Mouse (Mus musculus) embryo, embryonic 11.5 days (tissue): ENCODE results near the gene Wdr81.

Experiments used
- DNase-seq: peaks from one replicate; pipeline ENCODE4 v3.0.0-alpha.2; 2012; ENCODE audit warnings: low read depth, low spot score

Wdr81 gene

DNA sequence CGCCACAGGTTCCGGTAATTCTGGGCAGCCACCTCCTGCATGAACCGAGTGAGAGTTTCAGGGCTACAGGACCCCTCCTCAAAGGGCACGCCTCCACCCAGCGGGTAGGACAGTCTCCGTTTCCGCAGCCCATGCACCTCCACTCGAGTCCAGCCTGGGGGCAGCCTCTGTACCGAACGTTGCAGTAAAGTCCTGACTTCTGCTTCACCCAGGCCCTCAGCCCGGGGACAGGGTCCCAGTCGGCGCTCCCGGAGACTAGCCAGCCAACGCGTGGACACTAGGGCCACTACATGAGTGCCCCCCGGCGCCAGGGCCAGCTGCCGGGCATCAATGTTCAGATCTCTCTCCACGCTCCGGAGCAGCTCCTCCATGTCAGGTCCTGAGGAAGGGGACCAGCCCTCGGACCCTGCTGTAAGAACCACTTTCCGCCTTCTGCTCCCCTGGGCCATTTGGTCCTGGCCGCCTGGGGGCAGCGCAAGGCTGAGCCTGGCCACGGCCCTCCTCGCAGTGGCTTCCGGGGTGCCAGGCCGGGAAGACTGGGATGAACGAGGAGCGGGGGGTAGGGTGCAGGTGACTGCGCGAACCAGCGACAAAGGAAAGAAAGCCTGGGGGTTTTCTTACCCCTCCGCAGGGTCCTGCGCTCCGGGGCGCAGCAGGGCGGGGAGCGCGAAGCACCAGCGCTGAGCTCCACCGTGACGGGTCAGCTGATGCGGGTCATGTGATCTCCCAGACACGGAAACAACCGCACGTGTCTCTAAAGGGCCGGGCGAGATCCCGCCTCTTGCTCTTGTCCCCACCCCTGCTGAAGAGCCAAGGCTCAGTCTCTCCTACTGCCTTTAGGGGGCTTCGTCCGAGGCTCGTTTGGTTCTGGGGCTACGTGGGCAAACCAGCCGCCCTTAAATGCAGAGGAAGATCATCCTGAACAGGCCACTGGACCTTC, at the start of gene Wdr81:
TSS of gene Wdr81 (minus strand) at position 727 of the 940 bp plus-strand sequence.
- peak; percentile 81 for DNase-seq

DNA sequence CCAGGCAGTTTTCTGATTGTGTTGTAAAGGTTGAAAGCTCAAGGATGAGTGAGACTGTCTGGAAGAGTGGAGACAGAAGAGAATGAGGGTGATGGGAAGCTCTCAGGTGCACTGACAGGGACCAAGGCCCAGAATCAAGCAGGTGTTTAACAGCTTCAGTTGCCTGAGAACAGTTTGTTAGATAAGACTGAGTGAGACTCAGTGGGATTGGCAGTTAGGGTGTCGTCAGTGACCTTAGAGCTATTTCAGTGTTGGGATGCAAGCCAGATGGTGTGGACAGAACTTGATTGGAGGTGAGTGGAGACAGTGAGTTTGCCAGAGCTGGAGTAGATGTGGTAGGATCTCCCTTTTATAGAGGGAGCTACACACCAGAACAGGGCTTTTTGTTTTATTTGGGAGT, 43.6 kb upstream of the Wdr81 start:
- DNase-seq: no peak

DNA sequence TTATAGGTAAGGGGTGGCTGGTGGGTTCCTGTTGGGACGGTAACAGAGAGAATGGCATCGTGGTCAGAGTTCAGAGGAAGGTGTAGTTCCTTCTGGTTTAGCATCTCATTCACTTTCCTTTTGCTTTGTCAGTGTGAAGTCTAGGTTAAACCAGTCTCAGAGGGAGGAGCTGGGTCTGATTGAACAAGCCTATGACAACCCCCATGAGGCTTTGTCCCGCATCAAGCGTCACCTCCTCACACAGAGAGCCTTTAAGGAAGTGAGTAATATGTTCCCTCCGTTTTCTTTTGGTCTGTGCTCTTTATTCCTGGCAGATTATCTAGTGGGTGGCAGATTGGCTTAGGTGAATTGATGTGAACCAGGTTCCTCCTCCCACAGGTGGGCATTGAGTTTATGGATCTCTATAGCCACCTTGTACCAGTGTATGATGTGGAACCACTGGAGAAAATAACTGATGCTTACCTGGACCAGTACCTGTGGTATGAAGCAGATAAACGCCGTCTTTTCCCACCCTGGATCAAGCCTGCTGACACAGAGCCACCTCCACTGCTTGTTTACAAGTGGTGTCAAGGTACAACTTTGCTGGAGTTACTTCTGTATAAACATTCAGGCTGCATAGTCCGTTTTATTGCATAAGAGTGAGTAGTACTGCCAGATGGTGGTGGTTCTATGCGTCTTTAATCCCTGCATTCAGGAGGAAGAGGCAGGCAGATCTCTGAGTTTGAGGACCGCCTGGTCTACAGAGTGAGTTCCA, 40.0 kb upstream of the Wdr81 start:
- no peak for DNase-seq

DNA sequence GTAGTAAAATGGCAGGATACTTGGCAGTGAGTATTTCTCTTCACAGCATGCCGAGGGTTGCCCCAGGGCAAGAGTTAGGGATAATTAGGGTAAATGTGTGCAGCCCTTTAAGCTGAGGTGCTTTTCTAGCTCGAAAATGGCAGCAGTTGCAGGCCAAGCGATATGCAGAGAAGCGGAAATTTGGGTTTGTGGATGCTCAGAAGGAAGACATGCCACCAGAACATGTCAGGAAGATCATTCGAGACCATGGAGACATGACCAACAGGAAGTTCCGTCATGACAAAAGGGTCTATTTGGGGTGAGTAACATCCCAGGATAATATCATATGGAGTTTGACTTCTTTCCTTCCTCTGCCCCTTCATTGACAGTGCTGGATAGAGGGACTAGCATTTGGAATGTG, 33.0 kb upstream of the Wdr81 start:
- no peak for DNase-seq

DNA sequence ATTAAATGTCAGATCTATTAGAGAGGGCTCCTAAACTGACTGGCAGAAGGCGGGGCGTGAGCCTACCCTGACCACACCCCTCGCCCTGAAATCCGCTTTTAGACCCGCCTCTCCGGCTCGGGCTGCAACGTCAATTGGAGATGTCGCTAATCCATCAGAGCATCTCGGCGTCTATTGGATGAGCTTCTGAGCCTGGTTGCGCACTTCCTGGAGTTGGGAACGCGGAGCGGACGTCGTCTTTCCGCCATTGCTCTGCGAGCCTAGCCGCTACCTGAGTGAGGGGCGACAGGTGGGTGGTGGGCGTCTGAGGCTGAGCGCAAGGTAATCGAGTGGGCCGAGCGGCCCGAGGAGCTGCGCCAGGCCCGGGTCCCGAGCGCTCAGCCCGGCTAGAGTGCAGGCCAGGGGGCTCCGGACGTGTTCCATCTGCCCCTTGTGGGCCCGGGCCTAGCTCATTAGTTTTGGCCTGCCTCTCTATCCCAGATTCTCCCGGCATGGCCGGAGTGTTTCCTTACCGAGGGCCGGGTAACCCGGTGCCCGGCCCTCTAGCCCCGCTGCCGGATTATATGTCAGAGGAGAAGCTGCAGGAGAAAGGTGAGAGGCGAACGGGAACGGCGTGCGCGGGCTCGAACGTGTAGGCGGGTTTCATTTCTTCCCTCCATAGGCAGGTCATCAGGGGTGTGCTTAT, 32.2 kb upstream of the Wdr81 start, which contains the start of gene Prpf8:
TSS of gene Prpf8 (plus strand) at position 216 of the 685 bp plus-strand sequence.
- DNase-seq: peak; percentile 92

DNA sequence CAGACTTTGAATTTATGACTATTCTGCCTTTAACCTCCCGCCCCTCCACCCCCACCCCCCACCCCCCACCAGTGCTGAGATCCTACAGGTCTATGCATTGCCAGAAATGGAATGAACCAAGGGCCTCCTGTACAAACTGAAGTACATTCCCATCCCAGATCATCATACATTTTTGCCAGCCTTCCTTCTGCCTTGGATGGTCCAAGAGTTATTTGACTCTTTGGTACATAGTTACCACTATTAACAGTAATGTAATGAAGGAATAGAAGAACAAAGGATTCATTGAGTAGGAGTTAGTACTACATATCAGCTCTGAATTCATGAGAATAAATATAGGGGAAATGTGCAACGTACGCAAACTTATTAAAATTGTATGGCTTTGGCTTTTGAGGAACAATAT, 31.7 kb upstream of the Wdr81 start:
- no peak for DNase-seq

DNA sequence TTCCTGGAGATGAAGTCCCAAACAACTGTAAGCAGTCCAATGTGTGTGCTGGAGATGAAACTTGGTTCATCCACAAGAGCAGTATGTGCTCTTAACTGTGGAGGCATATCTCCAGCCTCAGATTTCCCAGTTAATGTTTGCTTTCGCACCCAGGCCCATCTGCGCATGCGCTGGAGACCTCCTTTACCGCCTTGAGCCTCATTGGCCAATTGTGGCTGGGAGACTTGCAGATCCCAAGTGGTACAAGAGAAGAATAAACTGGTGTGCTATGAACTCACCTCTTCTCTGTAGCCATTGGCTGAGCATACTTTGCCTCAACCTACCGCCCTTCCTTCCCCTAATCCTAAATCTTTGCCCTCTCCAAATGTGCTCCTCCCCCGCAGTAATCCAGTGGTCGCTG, 18.9 kb upstream of the Wdr81 start:
- DNase-seq: no peak

DNA sequence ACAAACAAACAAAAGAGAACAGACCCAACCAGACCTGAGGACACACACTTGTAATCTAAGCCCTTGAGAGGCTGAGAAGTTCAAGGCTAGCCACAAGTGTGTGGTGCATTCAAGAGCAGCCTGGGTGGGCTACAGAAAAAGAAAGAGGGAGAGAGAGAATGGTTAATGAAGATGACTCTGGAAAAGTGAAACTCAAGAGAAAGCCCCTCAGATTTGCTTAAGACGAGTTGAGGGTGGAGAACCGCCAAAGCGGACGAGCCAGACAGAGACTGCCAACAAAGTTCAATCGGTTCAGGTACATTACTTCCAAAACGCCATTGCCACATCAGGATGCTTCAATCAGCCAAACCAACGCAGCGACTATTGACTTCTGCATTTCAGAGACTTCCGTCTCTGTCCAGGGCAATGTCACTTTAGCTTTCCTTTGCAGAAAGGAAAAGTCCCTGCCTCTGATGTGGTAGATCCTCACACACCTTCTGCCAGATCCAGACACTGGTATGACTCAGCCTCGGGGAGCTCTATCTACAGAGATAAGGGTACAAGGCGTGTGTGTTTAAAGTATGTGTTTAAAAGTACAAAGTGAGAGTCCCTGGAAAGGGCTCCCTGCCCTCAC, 18.1 kb upstream of the Wdr81 start:
- no peak for DNase-seq

DNA sequence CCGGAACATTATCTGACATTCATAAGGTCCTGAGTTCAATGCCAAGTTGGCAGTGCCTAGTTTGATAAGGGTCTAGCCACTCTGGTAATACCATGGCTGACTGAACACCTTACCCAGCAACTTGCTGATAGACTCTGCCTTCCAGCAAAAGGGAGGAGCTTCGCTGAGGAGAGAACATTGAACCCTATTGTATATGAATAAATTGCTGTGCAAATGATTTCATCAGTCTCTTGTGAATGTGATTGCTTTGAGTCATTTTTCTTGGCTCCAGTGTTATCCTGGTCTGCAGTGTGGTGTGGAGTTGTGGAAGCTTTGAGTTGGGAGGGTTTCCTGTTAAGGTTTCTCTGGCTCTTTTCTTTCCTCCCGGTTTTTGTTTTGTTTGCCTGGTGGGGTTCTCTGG, 16.2 kb upstream of the Wdr81 start:
- DNase-seq: no peak

DNA sequence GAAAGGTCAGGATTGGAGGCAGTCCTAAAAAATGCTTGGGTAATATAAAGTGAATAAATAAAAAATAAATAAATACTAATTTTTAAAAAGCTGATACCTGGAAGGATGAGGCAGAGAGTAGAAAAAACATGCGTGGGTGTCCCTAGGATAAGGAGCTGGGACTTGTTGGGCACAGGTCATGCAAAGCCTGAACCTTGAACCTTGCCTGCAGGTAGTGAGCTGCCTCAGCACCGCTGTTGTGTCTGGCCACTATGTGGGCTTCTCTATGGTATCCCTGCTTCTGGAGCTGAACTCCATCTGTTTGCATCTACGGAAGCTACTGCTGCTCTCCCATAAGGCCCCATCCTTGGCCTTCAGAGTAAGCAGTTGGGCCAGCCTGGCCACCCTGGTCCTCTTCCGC, 14.7 kb upstream of the Wdr81 start:
- no peak for DNase-seq

DNA sequence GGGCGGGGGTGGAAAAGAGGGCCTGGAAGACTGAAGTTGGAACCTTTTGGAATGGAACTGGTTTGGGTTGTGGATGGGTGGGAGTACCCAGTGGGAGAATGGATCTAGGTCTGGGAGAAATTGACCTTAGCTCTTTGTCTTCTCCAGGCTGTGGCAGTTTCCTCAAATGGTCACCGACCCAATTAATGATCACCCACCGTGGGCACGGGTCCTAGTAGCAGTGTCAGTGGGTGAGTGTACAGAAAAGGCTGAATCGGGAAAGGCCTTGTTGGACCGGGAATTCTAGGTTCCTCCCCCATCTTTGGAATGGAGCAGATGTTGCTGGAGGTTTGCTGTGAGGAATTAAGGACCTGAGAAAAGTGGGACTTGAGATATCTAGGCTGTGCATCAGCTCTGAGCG, 13.9 kb upstream of the Wdr81 start:
- no peak for DNase-seq

DNA sequence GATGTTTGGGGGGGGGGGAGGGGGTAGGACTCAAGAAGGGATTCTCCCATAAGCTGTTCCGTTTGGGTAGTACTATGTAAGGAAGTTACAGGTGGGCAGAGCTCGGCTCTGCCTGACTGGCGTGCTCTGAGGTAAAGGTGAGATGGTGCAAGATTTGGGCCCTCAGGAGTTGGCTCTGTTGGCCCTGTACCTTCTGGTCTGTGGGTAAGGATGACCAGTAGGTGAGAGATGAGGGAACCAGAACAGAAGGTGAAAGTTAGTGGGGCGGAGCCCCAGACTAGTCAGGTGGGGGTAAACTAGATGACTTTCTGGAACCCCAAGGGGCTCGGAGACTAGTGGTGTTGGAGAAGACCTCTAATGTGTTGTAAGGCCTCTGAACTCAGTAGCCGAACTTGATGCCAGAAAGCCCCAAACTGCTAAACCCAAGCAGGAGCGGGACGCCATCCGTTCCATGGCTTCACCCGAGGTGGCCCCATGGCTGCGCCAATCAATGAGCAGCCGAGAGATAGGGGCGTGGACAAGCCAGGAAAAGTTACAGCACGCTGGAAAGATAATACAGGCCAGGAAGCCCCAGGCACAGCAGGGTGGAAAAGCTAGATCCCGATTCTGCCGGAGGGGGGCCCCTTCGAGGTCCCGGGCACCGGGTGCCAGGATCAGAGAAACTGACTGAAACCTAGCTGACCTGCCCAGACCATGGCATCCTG, 13.1 kb upstream of the Wdr81 start:
- DNase-seq: no peak

DNA sequence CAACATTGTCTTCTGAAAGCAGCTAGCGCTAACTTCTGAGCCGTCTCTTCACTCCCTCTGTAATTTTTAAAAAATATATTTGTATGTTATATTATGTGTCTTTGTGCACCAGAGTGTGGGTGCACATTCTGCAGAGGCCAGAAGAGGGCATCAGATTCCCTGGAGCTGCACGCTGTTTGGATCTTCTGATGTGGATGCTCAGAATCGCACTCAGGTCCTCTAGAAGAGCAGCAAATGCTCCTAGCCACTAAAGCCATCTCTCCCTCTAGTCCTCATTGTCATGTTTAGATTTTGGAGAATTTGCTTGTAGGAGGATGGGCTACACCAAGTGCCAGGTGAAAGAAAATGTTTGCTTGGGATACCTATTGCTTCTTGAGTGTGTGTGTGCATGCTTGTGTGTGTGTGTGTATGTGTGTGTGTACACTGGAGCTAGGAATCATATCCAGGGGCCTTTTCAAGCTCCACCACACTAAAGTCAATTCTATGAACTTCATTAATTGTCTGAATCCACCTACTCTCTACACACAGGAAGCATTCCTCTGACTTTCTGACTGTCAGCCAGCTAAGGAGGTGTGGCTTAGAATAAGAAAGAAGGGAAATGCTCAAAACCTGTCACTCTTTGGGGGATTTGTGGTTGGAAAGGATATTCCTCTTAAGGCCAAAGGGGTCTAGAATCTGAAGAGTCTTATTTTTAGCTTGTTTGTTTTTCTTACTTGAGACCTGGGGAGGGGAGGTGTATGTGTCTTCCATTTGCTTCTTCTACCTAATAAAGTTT, 12.4 kb upstream of the Wdr81 start:
- DNase-seq: no peak

DNA sequence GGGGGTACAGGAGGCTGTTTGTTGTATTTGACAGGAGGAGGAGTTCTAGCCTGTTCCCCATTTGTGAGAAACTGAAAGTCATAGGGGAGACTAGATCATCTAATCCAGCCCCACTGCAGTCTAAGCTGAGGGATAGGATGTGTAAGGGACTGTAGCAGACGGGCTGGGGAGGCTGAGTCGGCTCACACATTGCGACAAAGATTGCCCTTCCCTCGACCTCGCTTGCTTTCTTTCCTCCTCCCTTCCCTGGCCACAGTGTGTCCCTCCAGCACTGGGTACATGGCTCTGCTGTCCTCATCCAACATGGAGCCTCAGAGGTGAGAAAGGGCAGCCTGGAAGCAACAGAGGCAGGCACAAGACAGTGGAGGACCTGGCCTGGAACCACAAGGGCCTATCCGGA, 10.5 kb upstream of the Wdr81 start:
- no peak for DNase-seq

DNA sequence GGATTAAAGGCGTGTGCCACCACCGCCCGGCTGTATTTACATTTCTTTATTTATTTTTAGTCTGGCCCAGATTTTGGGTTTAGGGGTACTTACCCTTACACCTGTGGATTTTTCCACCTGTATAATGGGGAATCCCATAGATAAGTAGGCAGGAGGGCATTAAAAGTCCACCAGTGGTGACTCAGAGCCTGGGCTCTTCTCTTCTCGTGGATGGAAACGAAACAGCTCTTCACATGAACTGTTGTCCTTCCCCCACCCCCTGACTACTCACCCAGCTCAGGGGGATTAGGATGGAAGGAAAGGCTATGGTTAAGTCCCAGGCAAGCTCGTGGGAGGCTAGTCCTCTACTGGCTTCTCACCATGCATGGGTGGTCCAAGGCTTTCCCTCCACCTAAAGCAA, 9.9 kb upstream of the Wdr81 start:
- DNase-seq: no peak

DNA sequence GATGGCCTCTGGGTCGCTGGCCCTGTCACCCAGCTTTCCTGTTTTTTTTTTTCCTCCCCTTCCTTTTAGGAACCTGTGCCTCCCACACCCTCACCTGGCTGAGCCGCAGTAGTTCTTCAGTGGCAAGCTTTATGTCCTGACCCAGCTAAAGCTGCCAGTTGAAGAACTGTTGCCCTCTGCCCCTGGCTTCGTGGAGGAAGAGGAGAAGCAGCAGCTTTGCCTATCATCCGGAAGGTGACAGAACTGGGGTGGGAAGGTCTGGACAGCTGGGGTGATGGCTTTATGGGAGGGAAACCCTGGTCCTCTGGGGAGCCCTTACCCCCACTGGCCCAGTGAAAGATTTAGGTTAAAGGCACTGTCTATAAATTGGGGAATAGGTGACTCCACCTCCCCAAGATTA, 9.1 kb upstream of the Wdr81 start:
- DNase-seq: no peak

DNA sequence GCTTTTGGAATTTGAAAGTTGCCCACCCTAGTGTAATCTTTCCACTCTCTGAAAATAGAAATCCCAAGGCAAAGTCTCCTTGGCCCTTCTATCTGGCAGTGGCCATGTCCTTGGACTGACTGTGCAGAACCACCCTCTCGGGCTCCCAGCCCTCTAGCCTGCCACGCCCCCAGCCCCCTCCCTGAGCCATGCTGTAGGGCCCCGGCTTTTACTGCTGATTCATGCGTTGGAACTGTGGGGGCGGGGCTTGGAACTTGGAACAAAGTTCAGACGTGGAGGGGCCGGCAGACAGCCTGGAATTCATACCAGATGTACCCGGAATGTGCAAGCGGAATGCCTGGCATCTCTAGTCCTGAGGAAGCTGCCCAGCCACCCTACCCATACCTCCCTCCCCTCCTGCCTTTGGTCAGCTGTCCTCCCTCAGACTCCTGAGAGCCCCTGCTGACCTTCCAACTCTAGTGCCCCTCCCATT, 8.4 kb upstream of the Wdr81 start:
- DNase-seq: peak; percentile 84

DNA sequence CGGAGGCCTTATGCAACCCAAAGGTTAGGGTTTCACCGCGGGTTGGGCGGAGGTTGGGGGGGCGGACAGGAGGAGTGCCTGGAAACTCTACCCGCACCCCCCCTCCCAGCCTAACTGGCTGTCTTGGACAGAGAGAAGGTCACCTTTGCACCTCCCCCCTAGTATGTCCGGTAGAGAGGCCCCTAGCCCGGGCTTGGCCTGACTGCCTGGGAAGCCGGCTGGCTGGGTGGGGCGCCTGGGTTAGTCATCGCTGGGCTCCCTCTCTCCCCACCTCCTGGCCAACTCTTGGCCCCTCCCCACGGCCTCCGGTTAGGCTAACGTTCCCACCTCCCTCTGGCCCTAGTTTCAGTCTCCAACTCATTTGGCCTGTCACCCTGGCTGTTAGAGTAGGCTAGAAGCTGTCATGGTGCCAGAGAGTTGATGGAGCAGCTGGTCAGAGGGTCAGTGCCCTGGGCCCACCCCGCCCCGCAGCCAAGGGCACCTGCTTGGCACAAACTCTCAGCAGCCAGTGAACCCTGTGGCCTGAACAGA, 7.8 kb upstream of the Wdr81 start:
- DNase-seq: no peak

DNA sequence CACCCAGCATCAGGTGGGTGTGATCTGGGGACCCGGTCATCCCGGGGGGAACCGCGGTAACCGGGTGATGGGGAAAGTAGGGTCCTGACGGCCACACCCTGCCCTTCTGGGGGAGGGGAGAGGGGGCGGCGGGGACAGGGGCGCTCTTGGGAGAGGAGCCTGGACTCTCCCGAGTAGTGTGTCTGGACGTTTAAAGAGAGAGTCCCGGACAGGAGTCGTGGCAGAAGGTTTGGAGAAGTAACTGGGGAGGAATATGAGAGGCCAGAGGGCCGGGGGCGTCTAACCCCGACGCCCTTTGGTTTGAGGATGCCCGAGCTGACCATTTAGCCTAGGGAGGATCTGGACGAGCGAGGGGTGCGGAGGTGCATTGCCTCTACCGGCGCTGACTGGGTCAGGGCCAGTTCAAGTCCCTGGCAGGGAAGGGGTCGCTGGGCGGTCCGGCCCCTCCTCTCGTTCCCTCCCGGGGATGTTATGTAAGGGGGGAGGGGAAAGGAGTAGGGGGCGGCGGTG, 7.3 kb upstream of the Wdr81 start:
- no peak for DNase-seq
